Mouse (Mus musculus) kidney, embryonic 15.5 days (tissue): ENCODE data around the gene Kmt5c. TPM values are rescaled to one million over a fixed set of nuclear protein-coding genes. Genes with fewer than 3 reads are reported as not detected.

Source experiments
- ATAC-seq: fragments of 200-750 bp; cut with Nextera tagmentation; replicated peaks from 2 replicates; pipeline ENCODE4 v1.8.0; 2017; ENCODE audit warnings: moderate TSS enrichment; ENCODE audit not compliant: low FRiP score
- H3K27ac ChIP-seq: fragments of 300-500 bp; sonication (generic); 2 replicates; pipeline ENCODE4 v1.5.1; 2015; ENCODE audit warnings: mild to moderate bottlenecking, inconsistent platforms
- H3K27me3 ChIP-seq: fragments of 300-500 bp; sonication (generic); 2 replicates; pipeline ENCODE4 v1.6.1; 2015; ENCODE audit warnings: inconsistent platforms
- H3K36me3 ChIP-seq: fragments of 300-500 bp; sonication (generic); 2 replicates; pipeline ENCODE4 v1.6.1; 2015; ENCODE audit warnings: inconsistent platforms
- H3K4me1 ChIP-seq: fragments of 300-500 bp; sonication (generic); 2 replicates; pipeline ENCODE4 v1.6.1; 2015; ENCODE audit warnings: inconsistent platforms
- H3K4me2 ChIP-seq: fragments of 300-500 bp; sonication (generic); 2 replicates; pipeline ENCODE4 v1.6.1; 2015; ENCODE audit warnings: moderate library complexity, mild to moderate bottlenecking, inconsistent platforms
- H3K4me3 ChIP-seq: fragments of 300-500 bp; sonication (generic); replicated peaks from 2 replicates; pipeline ENCODE4 v1.5.1; 2015; ENCODE audit warnings: mild to moderate bottlenecking, inconsistent platforms
- H3K9ac ChIP-seq: fragments of 300-500 bp; sonication (generic); 2 replicates; pipeline ENCODE4 v1.6.1; 2015; ENCODE audit warnings: mild to moderate bottlenecking, inconsistent platforms
- H3K9me3 ChIP-seq: fragments of 300-500 bp; sonication (generic); replicated peaks from 2 replicates; pipeline ENCODE4 v1.6.1; 2016; ENCODE audit warnings: inconsistent platforms
- WGBS: fragments of 180-500 bp; shearing (Covaris S2); methylation state at CpG from one replicate; pipeline ENCODE4 v1.1.7; 2015; ENCODE audit warnings: mixed read lengths; 5-methylcytosine and 5-hydroxymethylcytosine counted together
- polyA plus RNA-seq: library from polyadenylated mRNA; unstranded; fragments of >200 nt; fragmentation: Nextera tagmentation; extraction: Ambion mirVana; gene quantifications from 2 replicates; pipeline ENCODE4 v1.2.1, GENCODE M21; 2015

Kmt5c gene
- 79.3 and 90.8 TPM in 2 replicates for polyA plus RNA-seq

DNA sequence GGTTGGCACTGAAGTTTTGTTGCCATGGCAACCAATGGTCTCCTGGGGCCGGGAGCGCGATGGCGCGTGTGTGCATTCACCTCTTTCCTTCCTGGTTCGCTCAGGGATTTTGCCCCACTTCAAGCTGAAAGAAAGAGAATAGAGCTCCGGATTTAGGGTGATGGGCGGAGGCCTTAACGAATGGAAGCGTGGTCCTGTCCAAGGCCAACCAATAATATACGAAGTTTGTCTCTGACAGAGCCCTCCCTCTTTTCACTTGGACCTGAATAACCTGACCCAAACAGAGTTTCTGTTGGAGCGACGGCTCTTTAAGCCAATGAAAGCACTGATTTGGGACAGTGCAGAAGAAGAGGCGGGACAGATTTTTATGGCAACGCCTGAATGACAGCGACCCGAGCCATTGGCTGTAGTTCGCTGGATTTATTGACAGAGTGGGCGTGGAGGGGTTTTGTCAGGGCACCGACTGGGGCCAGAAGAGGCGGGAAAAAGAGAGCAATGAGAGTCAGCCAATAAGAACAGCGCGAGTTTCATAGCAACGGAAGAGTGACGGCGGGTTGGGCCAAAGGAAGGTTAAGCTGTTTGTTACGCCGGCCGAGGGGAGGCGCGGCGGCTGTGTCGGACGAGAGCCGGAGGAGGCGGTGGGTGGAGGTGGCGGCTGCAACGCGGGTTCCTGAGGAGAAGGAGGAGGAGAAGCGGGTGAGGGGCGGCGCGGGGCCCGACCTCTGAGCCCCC is at the start of gene Kmt5c:
Gene Kmt5c (plus strand): TSS at position 572 of the 732 bp plus-strand sequence.
- under 1% methylated on average over 36 of the region's 44 CpGs for WGBS
- H3K4me3 ChIP-seq, result peak within 1 kb of the TSS; percentile 82
- H3K9me3 ChIP-seq, result no peaks in the 10 kb centered on the region

DNA sequence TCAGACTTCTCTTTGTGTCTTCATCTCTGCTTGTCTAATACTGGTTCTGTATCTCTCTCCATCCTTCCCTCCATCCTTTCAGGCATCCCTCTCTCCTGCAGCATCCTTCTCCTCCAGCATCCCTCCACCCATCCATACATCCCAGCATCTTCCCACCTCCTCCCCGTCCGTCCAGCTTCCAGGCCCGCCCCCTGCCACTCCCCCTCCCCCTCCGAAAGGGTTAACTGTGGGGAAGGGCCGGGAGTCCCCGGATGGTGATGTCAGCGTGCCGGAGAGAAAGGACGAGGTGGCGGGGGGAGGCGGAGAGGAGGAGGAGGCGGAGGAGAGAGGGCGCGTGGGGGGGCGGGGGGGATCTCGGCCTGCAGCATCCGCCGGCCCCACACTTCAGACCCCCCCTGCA is 49.5 kb upstream of the Kmt5c start, which contains the start of gene Brsk1:
Gene Brsk1 (plus strand): TSS at position 218 of the 400 bp plus-strand sequence.
- peak within 1 kb of the TSS; percentile 83 for H3K27ac ChIP-seq
- H3K9me3 ChIP-seq, result no peaks in the 10 kb centered on the region
- peak within 1 kb of the TSS; percentile 78 for H3K4me3 ChIP-seq
- 0% methylated on average over 5 of the region's 18 CpGs for WGBS
- peak; percentile 77 for ATAC-seq
- H3K4me2 ChIP-seq, result peak within 1 kb of the TSS; percentile 94
- peaks cover 24% of the 10 kb centered on the region for H3K36me3 ChIP-seq
- H3K27me3 ChIP-seq, result no peaks in the 10 kb centered on the region
- H3K4me1 ChIP-seq, result peaks cover 15% of the 10 kb centered on the region
- peak within 1 kb of the TSS; percentile 98 for H3K9ac ChIP-seq

More for the DNA sequence above, at the start of gene Kmt5c:
- peak; percentile 97 for ATAC-seq
- Histone ChIP-seq H3K27me3 (no peaks in the 10 kb centered on the region), H3K4me2 (peak within 1 kb of the TSS; percentile 87), H3K4me1 (peaks cover 34% of the 10 kb centered on the region), H3K27ac (peak within 1 kb of the TSS; percentile 94), H3K36me3 (peaks cover 26% of the 10 kb centered on the region), H3K9ac (peak within 1 kb of the TSS; percentile 89)

DNA sequence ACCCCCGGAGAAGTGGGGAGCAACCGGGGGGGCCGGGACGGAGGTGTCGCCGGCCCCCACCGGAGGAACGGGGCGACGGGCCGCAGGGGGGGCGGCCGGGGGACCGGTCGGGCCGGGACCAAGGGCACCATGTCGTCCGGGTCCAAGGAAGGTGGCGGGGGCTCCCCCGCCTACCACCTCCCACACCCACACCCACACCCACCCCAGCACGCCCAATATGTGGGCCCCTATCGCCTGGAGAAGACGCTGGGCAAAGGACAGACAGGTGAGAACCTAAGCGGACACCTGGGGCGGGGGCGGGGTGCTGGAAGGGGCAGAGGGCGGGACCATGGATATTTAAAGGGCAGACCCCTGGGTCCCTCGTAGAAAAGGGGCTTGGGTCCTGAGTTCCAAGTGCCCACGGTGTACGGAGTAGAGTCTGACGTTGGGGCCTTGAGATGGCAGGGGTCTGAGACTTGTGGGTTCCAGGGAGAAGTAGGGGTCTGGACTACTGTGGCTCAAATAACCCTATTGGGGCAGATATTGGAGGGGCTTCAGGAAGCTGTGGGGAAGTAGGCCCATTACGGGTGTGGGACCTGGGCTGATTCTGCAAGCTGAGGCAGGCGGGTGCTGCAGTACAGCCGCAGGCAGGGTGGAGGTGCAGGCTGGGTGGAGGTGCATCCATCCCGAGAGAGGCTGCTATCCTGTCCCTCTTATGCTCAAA is 48.8 kb upstream of the Kmt5c start:
- peak; percentile 76 for ATAC-seq
- WGBS, result 5% methylated on average over 18 of the region's 35 CpGs

DNA sequence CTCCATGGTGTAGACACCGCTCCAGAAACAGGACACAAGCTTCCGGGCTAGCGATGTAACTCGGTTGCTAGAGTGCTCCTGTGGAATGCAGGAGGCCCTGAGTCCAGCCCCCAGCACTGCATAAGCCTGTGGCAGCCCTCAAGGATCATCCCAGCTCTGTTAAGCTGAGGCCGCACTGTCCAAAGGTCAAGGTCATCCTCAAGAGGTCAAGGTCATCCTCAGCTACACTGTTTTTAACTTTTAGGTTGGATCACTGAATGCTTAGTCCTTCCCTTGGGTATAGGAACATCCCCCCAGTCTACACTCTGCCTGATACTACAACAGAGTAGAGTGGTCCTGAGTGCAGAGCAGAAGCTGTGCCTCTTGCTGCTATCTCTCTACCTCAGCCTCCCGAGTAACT is 46.9 kb upstream of the Kmt5c start:
- Histone ChIP-seq H3K9ac (no peak overlapping the region), H3K27ac (no peak overlapping the region), H3K9me3 (no peaks in the 10 kb centered on the region), H3K4me2 (no peak overlapping the region), H3K4me3 (no peak overlapping the region), H3K36me3 (peaks cover 48% of the 10 kb centered on the region), H3K4me1 (peaks cover 15% of the 10 kb centered on the region), H3K27me3 (no peaks in the 10 kb centered on the region)
- 85% methylated on average over 6 of the region's 6 CpGs for WGBS
- no peak for ATAC-seq

More for the DNA sequence above, 48.8 kb upstream of the Kmt5c start:
- H3K36me3 ChIP-seq, result peaks cover 31% of the 10 kb centered on the region
- peak overlapping the region; percentile 98 for H3K9ac ChIP-seq
- peaks cover 15% of the 10 kb centered on the region for H3K4me1 ChIP-seq
- H3K9me3 ChIP-seq, result no peaks in the 10 kb centered on the region
- peak overlapping the region; percentile 83 for H3K27ac ChIP-seq
- peak overlapping the region; percentile 78 for H3K4me3 ChIP-seq
- peak overlapping the region; percentile 94 for H3K4me2 ChIP-seq
- H3K27me3 ChIP-seq, result no peaks in the 10 kb centered on the region

DNA sequence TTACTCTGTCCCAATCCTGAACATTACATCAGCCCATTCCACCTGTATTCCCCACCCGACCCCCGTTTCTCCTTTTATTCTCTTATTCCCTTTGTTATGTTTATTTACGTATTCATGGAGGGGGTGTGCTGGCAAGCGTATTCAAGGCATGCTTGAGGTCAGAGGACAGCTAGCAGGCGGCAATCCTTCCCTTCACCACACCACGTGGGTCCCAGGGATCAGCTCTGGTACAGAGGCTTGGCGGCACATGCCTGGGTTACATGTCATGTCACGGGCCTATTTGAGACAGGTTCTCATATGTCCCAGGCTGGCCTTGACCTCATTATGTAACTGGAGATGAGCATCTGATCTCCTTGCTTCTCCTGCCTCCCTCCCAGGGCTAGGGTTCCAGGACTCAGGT is 37.6 kb upstream of the Kmt5c start:
- H3K9me3 ChIP-seq, result no peaks in the 10 kb centered on the region
- peaks cover 77% of the 10 kb centered on the region for H3K36me3 ChIP-seq
- H3K27ac ChIP-seq, result no peak overlapping the region
- H3K4me2 ChIP-seq, result no peak overlapping the region
- H3K27me3 ChIP-seq, result no peaks in the 10 kb centered on the region
- ATAC-seq, result peak; percentile 59; the same call in 1 of the 2 replicates
- no peak overlapping the region for H3K9ac ChIP-seq
- H3K4me3 ChIP-seq, result no peak overlapping the region
- WGBS, result 45% methylated on average over 8 of the region's 8 CpGs
- H3K4me1 ChIP-seq, result no peaks in the 10 kb centered on the region

DNA sequence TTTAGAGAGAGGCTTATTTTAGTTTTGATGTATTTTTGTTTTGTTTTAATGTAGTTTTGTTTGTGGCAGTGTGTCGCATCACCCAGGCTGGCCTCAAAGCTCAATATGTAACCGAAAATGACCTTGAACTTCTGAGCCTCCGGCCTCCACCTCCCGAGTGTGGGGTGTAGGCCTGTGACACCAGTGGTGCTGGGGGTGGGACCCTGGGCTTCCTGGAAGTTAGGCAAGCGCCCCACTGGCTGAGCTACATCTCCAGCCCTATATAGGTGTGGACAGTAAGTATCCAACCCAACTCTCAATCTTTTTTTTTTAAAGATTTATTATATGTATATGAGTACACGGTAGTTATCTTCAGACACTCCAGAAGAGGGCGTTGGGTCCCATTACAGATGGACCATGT is 36.7 kb upstream of the Kmt5c start:
- no peak for ATAC-seq
- Histone ChIP-seq H3K4me2 (no peak overlapping the region), H3K4me3 (no peak overlapping the region), H3K36me3 (peaks cover 78% of the 10 kb centered on the region), H3K4me1 (no peaks in the 10 kb centered on the region), H3K27me3 (no peaks in the 10 kb centered on the region), H3K9me3 (no peaks in the 10 kb centered on the region), H3K27ac (no peak overlapping the region), H3K9ac (no peak overlapping the region)
- WGBS, result 92% methylated on average over 7 of the region's 7 CpGs

DNA sequence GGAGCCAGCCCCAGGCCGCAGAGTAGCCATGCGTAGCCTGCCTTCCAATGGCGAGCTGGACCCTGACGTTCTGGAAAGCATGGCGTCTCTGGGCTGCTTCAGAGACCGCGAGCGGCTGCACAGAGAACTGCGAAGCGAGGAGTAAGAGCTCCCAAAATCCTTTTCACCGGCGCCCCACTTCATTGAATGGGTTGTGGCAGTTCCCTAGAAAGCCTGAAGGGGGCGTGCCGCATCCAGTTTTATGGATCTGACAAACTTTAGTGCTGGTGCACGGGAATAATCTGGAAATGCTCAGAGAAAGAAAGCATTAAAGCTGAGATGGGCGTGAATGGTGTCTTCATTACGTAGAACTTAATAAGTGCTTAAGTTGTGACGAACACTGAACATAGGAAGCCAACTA is 34.8 kb upstream of the Kmt5c start:
- no peaks in the 10 kb centered on the region for H3K4me1 ChIP-seq
- 43% methylated on average over 18 of the region's 18 CpGs for WGBS
- no peaks in the 10 kb centered on the region for H3K9me3 ChIP-seq
- H3K4me2 ChIP-seq, result no peak overlapping the region
- no peak overlapping the region for H3K4me3 ChIP-seq
- H3K27ac ChIP-seq, result no peak overlapping the region
- ATAC-seq, result no peak
- peaks cover 78% of the 10 kb centered on the region for H3K36me3 ChIP-seq
- no peaks in the 10 kb centered on the region for H3K27me3 ChIP-seq
- H3K9ac ChIP-seq, result no peak overlapping the region

DNA sequence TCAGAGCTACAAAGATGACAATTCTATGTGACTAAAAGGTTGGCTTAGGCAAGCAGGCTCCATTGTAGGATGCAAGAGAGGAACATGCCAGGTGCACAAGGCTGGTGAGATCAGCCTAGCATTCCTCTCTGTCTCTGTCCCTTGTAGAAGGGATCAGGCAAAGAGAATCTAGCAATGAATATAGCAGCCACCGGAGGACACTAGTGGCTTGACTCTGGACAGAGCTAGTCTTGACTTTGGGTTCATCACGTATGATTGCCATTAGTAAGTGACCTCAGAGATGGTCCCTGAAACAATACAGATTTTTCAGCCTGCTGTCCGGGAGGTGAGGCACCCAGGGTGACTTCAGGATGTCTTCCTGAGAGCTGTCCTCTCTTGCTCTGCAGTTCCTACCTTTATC is 27.3 kb upstream of the Kmt5c start:
- WGBS, result 89% methylated on average over 3 of the region's 3 CpGs
- Histone ChIP-seq H3K4me2 (no peak overlapping the region), H3K27ac (no peak overlapping the region), H3K9ac (no peak overlapping the region), H3K9me3 (no peaks in the 10 kb centered on the region), H3K4me1 (0 out of 2 replicates have a peak, but pooled peaks cover 2% of the 10 kb centered on the region), H3K36me3 (peaks cover 89% of the 10 kb centered on the region), H3K4me3 (no peak overlapping the region), H3K27me3 (no peaks in the 10 kb centered on the region)
- no peak for ATAC-seq

DNA sequence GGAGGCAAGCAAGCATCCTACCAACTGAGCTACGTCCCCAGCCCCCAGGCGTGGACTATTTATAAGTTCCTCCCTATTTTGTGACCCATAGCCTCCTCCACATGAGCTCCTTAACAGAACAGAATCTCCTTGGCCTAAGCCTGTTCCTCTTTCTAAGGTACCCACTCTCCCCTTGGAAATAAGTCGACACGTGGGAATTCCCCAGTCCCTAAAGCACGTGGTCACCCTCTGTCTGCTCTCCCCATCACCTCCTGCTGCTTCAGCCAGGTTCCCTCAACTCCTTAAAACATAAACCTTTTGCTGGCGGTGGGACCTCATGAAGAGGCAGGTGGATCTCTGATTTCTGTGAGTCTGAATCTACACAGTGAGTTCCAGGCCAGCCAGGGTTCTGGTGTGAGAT is 23.0 kb upstream of the Kmt5c start:
- Histone ChIP-seq H3K9ac (no peak overlapping the region), H3K4me3 (no peak overlapping the region), H3K36me3 (peaks cover 47% of the 10 kb centered on the region), H3K4me2 (no peak overlapping the region), H3K27me3 (no peaks in the 10 kb centered on the region), H3K4me1 (0 out of 2 replicates have a peak, but pooled peaks cover 2% of the 10 kb centered on the region), H3K9me3 (no peaks in the 10 kb centered on the region), H3K27ac (no peak overlapping the region)
- ATAC-seq, result no peak
- WGBS, result 57% methylated on average over 6 of the region's 6 CpGs

DNA sequence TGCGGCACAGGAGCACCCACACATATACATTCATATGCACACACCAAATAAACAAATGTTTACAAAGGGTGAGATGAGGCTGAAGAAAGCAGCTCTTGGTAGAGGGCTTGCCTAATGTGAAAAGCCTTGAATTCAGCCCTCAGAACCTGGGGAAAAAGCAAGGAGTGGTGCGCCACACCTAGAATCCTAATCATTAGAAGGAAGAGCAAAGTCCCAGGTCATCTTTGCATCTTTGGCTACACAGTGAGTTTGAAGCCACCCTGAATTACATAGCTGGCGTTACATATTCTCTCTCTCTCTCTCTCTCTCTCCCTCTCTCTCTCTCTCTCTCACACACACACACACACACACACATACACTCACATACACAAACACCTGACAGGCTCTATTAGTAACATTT is 20.6 kb upstream of the Kmt5c start:
- H3K4me1 ChIP-seq, result 0 out of 2 replicates have a peak, but pooled peaks cover 2% of the 10 kb centered on the region
- no peak overlapping the region for H3K4me3 ChIP-seq
- no peaks in the 10 kb centered on the region for H3K27me3 ChIP-seq
- no peaks in the 10 kb centered on the region for H3K9me3 ChIP-seq
- H3K4me2 ChIP-seq, result no peak overlapping the region
- WGBS, result 89% methylated on average over 3 of the region's 3 CpGs
- no peak for ATAC-seq
- H3K36me3 ChIP-seq, result peaks cover 24% of the 10 kb centered on the region
- H3K9ac ChIP-seq, result no peak overlapping the region
- no peak overlapping the region for H3K27ac ChIP-seq

DNA sequence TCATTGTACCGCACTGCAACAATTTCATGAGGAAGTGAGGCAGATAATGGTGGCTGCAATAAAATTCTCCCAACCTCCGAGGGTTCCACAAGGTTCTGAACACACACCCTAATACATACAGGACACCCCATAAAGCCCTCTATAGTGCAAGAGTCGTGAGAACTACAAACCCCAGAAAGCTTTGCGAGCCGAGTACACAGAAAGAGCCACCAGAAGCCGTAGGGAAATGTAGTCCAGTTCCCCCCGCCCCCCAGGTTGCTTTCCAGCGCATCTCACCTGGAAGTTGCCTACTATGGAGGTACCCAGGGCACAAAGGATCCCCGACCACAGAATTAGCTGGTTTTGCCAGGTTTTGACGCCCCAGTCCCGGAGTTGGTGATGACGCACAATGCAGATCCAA is 16.4 kb upstream of the Kmt5c start:
- peak; percentile 63 for ATAC-seq
- Histone ChIP-seq H3K4me1 (no peaks in the 10 kb centered on the region), H3K36me3 (no peaks in the 10 kb centered on the region), H3K9ac (no peak overlapping the region), H3K9me3 (no peaks in the 10 kb centered on the region), H3K4me2 (peak overlapping the region; percentile 59), H3K27me3 (no peaks in the 10 kb centered on the region), H3K4me3 (peak overlapping the region; percentile 33), H3K27ac (no peak overlapping the region)
- WGBS, result 35% methylated on average over 12 of the region's 12 CpGs

DNA sequence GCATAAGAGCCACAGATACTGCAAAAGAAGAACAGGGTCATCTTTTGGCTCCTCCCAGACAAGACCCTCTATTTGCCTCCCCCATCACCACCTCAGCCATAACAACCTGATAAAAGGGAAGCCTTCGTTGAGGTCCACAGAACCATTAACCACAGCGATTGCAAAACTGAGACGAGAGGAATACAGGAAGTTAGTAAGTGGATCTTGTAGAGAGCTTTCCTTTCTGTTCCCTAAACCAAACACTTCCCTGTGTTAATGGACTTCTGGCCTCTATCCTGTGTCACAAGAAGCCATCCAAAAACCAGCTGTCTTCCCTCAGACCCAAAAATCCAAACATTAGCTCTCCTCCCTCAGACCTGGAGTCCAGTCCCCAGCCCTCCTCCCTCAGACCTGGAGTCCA is 15.6 kb upstream of the Kmt5c start:
- no peaks in the 10 kb centered on the region for H3K4me1 ChIP-seq
- no peak overlapping the region for H3K4me3 ChIP-seq
- H3K27me3 ChIP-seq, result no peaks in the 10 kb centered on the region
- no peak overlapping the region for H3K9ac ChIP-seq
- no peak overlapping the region for H3K27ac ChIP-seq
- WGBS, result 30% methylated on average over 3 of the region's 3 CpGs
- no peaks in the 10 kb centered on the region for H3K9me3 ChIP-seq
- no peak for ATAC-seq
- no peaks in the 10 kb centered on the region for H3K36me3 ChIP-seq
- H3K4me2 ChIP-seq, result no peak overlapping the region
